In the genomic region with DNA sequence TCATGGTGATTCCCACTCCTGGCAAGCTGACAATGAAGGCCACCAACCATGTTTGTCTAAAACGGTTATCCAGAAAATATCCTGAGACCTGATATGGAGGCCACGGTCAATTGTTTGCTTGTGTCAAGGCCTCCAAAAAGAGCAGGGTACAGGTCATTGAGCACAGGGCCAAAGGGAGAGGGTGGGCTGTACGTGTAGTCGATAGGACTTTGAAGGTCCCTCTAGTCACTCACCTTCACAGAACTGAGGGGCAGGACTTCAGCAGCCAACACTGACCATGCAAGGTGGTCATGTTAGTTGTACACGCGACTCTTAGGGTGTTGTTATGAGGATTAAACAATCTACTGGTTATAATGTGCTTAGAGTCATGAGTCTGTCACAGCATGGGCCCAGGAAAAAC, we compare ENCODE assay signal across 14 mouse cellular contexts.
DNase-seq lines count a peak whose midpoint lies in the region; ATAC-seq lines count a peak whose summit lies in the region.
"Had no signal": no experiment of that assay in that cellular context is flagged by ENCODE, and none has a peak within 500 bp of the region (broad histone marks: within the 10 kb centered on the region; RNA-seq: fewer than 3 reads in every experiment).

No protein-coding gene starts in this region.

- H3K36me3 ChIP-seq in heart, embryonic 14.5 days (ENCODE audit: control insufficient read depth, insufficient read depth, low read length), result no peaks in the 10 kb centered on the region
- H3K36me3 ChIP-seq in limb, embryonic 12.5 days, result no peaks in the 10 kb centered on the region
- H3K36me3 ChIP-seq in limb, embryonic 10.5 days, result no peaks in the 10 kb centered on the region
- H3K36me3 ChIP-seq in limb, embryonic 13.5 days, result no peaks in the 10 kb centered on the region
- no peaks in the 10 kb centered on the region for H3K36me3 ChIP-seq in stomach, embryonic 14.5 days (ENCODE audit: control insufficient read depth, insufficient read depth, low read length)
- H3K36me3 ChIP-seq: forebrain, embryonic 12.5 days; hindbrain, embryonic 10.5 days; midbrain, embryonic 12.5 days; neural tube, embryonic 13.5 days had no signal

- H3K4me2 ChIP-seq in heart, embryonic 14.5 days (ENCODE audit: low read length), result no peak overlapping the region
- no peak overlapping the region for H3K4me2 ChIP-seq in limb, embryonic 12.5 days
- no peak overlapping the region for H3K4me2 ChIP-seq in limb, embryonic 13.5 days (replicated peaks)
- no peak overlapping the region for H3K4me2 ChIP-seq in stomach, embryonic 14.5 days (replicated peaks; ENCODE audit: low read depth, low read length)
- H3K4me2 ChIP-seq: forebrain, embryonic 12.5 days; midbrain, embryonic 12.5 days; neural tube, embryonic 13.5 days had no signal

- peaks cover 18% of the 10 kb centered on the region; the same call in 1 of the 2 replicates for H3K27me3 ChIP-seq in heart, embryonic 14.5 days (ENCODE audit: control insufficient read depth, insufficient read depth, low read length)
- peaks cover 44% of the 10 kb centered on the region for H3K27me3 ChIP-seq in limb, embryonic 12.5 days
- peaks cover 85% of the 10 kb centered on the region for H3K27me3 ChIP-seq in limb, embryonic 10.5 days (ENCODE audit: low read depth, poor library complexity, severe bottlenecking)
- H3K27me3 ChIP-seq in limb, embryonic 13.5 days, result peaks cover 39% of the 10 kb centered on the region
- no peaks in the 10 kb centered on the region for H3K27me3 ChIP-seq in stomach, embryonic 14.5 days (ENCODE audit: control insufficient read depth, insufficient read depth, low read length)

- peaks cover 40 to 56% of the 10 kb centered on the region in 2 experiments for H3K4me1 ChIP-seq in heart, embryonic 14.5 days (ENCODE audit: control insufficient read depth in 2 of 2, insufficient read depth in 2 of 2, low read length in 2 of 2)
- H3K4me1 ChIP-seq in limb, embryonic 12.5 days (replicated peaks), result peaks cover 32% of the 10 kb centered on the region
- H3K4me1 ChIP-seq in limb, embryonic 10.5 days, result peaks cover 20% of the 10 kb centered on the region
- H3K4me1 ChIP-seq in limb, embryonic 13.5 days, result peaks cover 35% of the 10 kb centered on the region
- peaks cover 26% of the 10 kb centered on the region for H3K4me1 ChIP-seq in stomach, embryonic 14.5 days (ENCODE audit: control insufficient read depth, insufficient read depth, low read length)

- DNase-seq in heart, postnatal 4 days, result no peak
- DNase-seq in limb, embryonic 10.5 days (ENCODE audit: low spot score), result no peak
- no peak for DNase-seq in right cerebral cortex, postnatal 10 days (ENCODE audit: low spot score in 2 of 2)
- DNase-seq: thymus, adult 2 months had no signal

- H3K9me3 ChIP-seq in heart, embryonic 14.5 days (ENCODE audit: control insufficient read depth, low read length), result no peaks in the 10 kb centered on the region
- no peaks in the 10 kb centered on the region for H3K9me3 ChIP-seq in limb, embryonic 12.5 days
- no peaks in the 10 kb centered on the region for H3K9me3 ChIP-seq in limb, embryonic 10.5 days (replicated peaks)
- no peaks in the 10 kb centered on the region for H3K9me3 ChIP-seq in limb, embryonic 13.5 days
- H3K9me3 ChIP-seq in stomach, embryonic 14.5 days (ENCODE audit: control insufficient read depth, low read depth, low read length), result no peaks in the 10 kb centered on the region
- H3K9me3 ChIP-seq: forebrain, embryonic 12.5 days; hindbrain, embryonic 10.5 days; midbrain, embryonic 12.5 days; neural tube, embryonic 13.5 days had no signal

- no peak overlapping the region for H3K9ac ChIP-seq in heart, embryonic 14.5 days (ENCODE audit: low read length)
- no peak overlapping the region for H3K9ac ChIP-seq in limb, embryonic 12.5 days (replicated peaks)
- no peak overlapping the region for H3K9ac ChIP-seq in limb, embryonic 13.5 days
- no peak overlapping the region for H3K9ac ChIP-seq in stomach, embryonic 14.5 days (replicated peaks; ENCODE audit: low read depth, low read length)
- H3K9ac ChIP-seq: forebrain, embryonic 12.5 days; midbrain, embryonic 12.5 days; neural tube, embryonic 13.5 days had no signal

- 0 out of 2 replicates have a peak, but pooled peaks have one; percentile 3 for ATAC-seq in heart, embryonic 14.5 days (ENCODE audit: insufficient number of reproducible peaks, insufficient read depth, low FRiP score, low read depth)
- no peak for ATAC-seq in limb, embryonic 12.5 days (ENCODE audit: insufficient number of reproducible peaks, insufficient read depth, low FRiP score, low TSS enrichment, low read depth)
- ATAC-seq in limb, embryonic 13.5 days (ENCODE audit: low FRiP score, low read depth), result 0 out of 2 replicates have a peak, but pooled peaks have one; percentile 8
- ATAC-seq in stomach, embryonic 14.5 days (ENCODE audit: insufficient number of reproducible peaks, insufficient read depth, low FRiP score, low read depth), result no peak
- no peak for ATAC-seq in frontal cortex, adult (ENCODE audit: low TSS enrichment)
- ATAC-seq: inflammation-experienced regulatory T-cells, adult 6 months had no signal

- peak overlapping the region; percentile 75 to 93 for H3K27ac ChIP-seq in heart, embryonic 14.5 days (replicated peaks in 1 of 2; ENCODE audit: control insufficient read depth in 1 of 2, insufficient read depth in 1 of 2, low read depth in 2 of 2, low read length in 2 of 2)
- H3K27ac ChIP-seq in limb, embryonic 12.5 days, result 0 out of 2 replicates have a peak overlapping the region, but pooled peaks have one; percentile 47
- H3K27ac ChIP-seq in limb, embryonic 10.5 days, result no peak overlapping the region
- H3K27ac ChIP-seq in limb, embryonic 13.5 days, result peak overlapping the region; percentile 8; the same call in 1 of the 2 replicates
- peak overlapping the region; percentile 82; the same call in 1 of the 2 replicates for H3K27ac ChIP-seq in stomach, embryonic 14.5 days (ENCODE audit: low read length)
- H3K27ac ChIP-seq: hindbrain, embryonic 10.5 days; midbrain, embryonic 12.5 days; neural tube, embryonic 13.5 days had no signal

- WGBS in heart, embryonic 14.5 days, result 70% methylated on average over 6 of the region's 6 CpGs
- WGBS in limb, embryonic 12.5 days, result 85% methylated on average over 6 of the region's 6 CpGs
- 87% methylated on average over 6 of the region's 6 CpGs for WGBS in limb, embryonic 10.5 days
- WGBS in limb, embryonic 13.5 days, result 85% methylated on average over 6 of the region's 6 CpGs
- 74% methylated on average over 6 of the region's 6 CpGs for WGBS in stomach, embryonic 14.5 days

- no peak overlapping the region for H3K4me3 ChIP-seq in heart, embryonic 14.5 days (ENCODE audit: control insufficient read depth in 1 of 2, insufficient read depth in 1 of 2, low read depth in 1 of 2, low read length in 2 of 2)
- H3K4me3 ChIP-seq in limb, embryonic 12.5 days (replicated peaks), result no peak overlapping the region
- no peak overlapping the region for H3K4me3 ChIP-seq in limb, embryonic 10.5 days
- H3K4me3 ChIP-seq in limb, embryonic 13.5 days, result no peak overlapping the region
- H3K4me3 ChIP-seq in stomach, embryonic 14.5 days (ENCODE audit: low read depth, low read length), result no peak overlapping the region
- H3K4me3 ChIP-seq: forebrain, embryonic 12.5 days; hindbrain, embryonic 10.5 days; midbrain, embryonic 12.5 days; neural tube, embryonic 13.5 days had no signal

Comparison
In these comparisons a context has a peak if more than half of its experiments do, and no peak if none do; other contexts are left out.
1. ATAC-seq: peak in heart, embryonic 14.5 days (single experiment) and limb, embryonic 13.5 days (single experiment); none in limb, embryonic 12.5 days (single experiment), stomach, embryonic 14.5 days (single experiment) and frontal cortex, adult (single experiment).